In the genomic region with DNA sequence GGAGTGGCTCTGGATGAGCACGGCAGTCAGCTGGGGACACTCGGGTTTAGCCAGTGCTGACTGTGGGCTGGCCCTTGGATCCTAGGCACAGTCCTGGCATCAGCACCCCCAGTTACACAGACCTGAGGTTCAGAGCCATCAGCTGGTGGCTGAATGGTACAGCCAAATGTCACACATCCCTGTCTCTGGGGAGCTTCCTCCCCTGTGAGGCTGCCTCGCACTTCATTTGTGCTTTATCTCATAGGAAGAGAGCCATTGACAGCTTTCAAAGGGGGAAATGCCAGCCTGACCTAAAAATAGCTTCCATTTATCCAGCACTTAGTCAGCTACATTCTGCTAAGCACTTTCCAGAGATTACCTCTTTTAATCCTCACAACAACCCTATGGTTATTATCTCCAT, we compare ENCODE assay signal across 17 mouse cellular contexts. TPM values are rescaled to one million over a fixed set of nuclear protein-coding genes. Genes with fewer than 3 reads are reported as not detected.
A peak's percentile ranks its signal among the peaks of the same experiment; 100 is the strongest.
DNase-seq lines count a peak whose midpoint lies in the region; ATAC-seq lines count a peak whose summit lies in the region.
"Had no signal": no experiment of that assay in that cellular context is flagged by ENCODE, and none has a peak within 500 bp of the region (broad histone marks: within the 10 kb centered on the region; RNA-seq: fewer than 3 reads in every experiment).

No protein-coding gene starts in this region.

- no peaks in the 10 kb centered on the region for H3K27me3 ChIP-seq in midbrain, embryonic 13.5 days
- H3K27me3 ChIP-seq in midbrain, embryonic 15.5 days (replicated peaks), result no peaks in the 10 kb centered on the region
- H3K27me3 ChIP-seq in heart, embryonic 10.5 days (ENCODE audit: insufficient read depth, poor library complexity, severe bottlenecking), result no peaks in the 10 kb centered on the region
- H3K27me3 ChIP-seq: hindbrain, embryonic 15.5 days; liver, embryonic 15.5 days; midbrain, embryonic 12.5 days had no signal

- DNase-seq in gastrocnemius, postnatal 14 days, result peak; percentile 24
- no peak for DNase-seq in gastrocnemius, postnatal 4 days (ENCODE audit: low spot score in 2 of 2)
- no peak for DNase-seq in heart, embryonic 10.5 days (ENCODE audit: low spot score)
- peak; percentile 44 for DNase-seq in retina, postnatal 7 days (ENCODE audit: low read depth, low spot score)
- DNase-seq in kidney, adult 9 months, result no peak
- DNase-seq in spleen, postnatal 4 days (ENCODE audit: low spot score in 2 of 2), result no peak
- DNase-seq: adrenal gland, postnatal 10 days; cerebellum, adult 11 months; embryo, embryonic 11 days; kidney, postnatal 14 days; thymus, adult 2 months had no signal

- no peak overlapping the region for H3K9ac ChIP-seq in midbrain, embryonic 13.5 days (replicated peaks)
- H3K9ac ChIP-seq in midbrain, embryonic 15.5 days, result no peak overlapping the region
- H3K9ac ChIP-seq: hindbrain, embryonic 15.5 days; liver, embryonic 15.5 days; midbrain, embryonic 12.5 days had no signal

- no peak overlapping the region for H3K4me3 ChIP-seq in midbrain, embryonic 13.5 days (replicated peaks)
- H3K4me3 ChIP-seq in midbrain, embryonic 15.5 days, result no peak overlapping the region
- peak overlapping the region; percentile 50; the same call in 1 of the 2 replicates for H3K4me3 ChIP-seq in heart, embryonic 10.5 days
- H3K4me3 ChIP-seq: hindbrain, embryonic 15.5 days; liver, embryonic 15.5 days; midbrain, embryonic 12.5 days had no signal

- ATAC-seq in midbrain, embryonic 13.5 days, result no peak
- no peak for ATAC-seq in midbrain, embryonic 15.5 days (replicated peaks)

- intact Hi-C loops in gastrocnemius, postnatal 14 days (cut with DNase I; ENCODE audit: low total_unique reads), result no loop called here

- H3K4me2 ChIP-seq in midbrain, embryonic 13.5 days (replicated peaks), result no peak overlapping the region
- no peak overlapping the region for H3K4me2 ChIP-seq in midbrain, embryonic 15.5 days
- H3K4me2 ChIP-seq: hindbrain, embryonic 15.5 days; liver, embryonic 15.5 days; midbrain, embryonic 12.5 days had no signal

- WGBS in midbrain, embryonic 13.5 days, result 74% methylated on average over 3 of the region's 3 CpGs
- 71% methylated on average over 3 of the region's 3 CpGs for WGBS in midbrain, embryonic 15.5 days
- 32% methylated on average over 3 of the region's 3 CpGs for WGBS in heart, embryonic 10.5 days

- 0 out of 2 replicates have a peak overlapping the region, but pooled peaks have one; percentile 35 for H3K27ac ChIP-seq in midbrain, embryonic 13.5 days
- no peak overlapping the region for H3K27ac ChIP-seq in midbrain, embryonic 15.5 days
- H3K27ac ChIP-seq in heart, embryonic 10.5 days, result peak overlapping the region; percentile 87
- H3K27ac ChIP-seq: hindbrain, embryonic 15.5 days; midbrain, embryonic 12.5 days had no signal

- H3K36me3 ChIP-seq in midbrain, embryonic 13.5 days, result peaks cover 7% of the 10 kb centered on the region; the same call in 1 of the 2 replicates
- H3K36me3 ChIP-seq in midbrain, embryonic 15.5 days (replicated peaks), result no peaks in the 10 kb centered on the region
- H3K36me3 ChIP-seq in heart, embryonic 10.5 days, result no peaks in the 10 kb centered on the region
- H3K36me3 ChIP-seq: hindbrain, embryonic 15.5 days; liver, embryonic 15.5 days; midbrain, embryonic 12.5 days had no signal

- peaks cover 27% of the 10 kb centered on the region for H3K4me1 ChIP-seq in midbrain, embryonic 13.5 days (replicated peaks)
- H3K4me1 ChIP-seq in midbrain, embryonic 15.5 days, result peaks cover 10% of the 10 kb centered on the region
- peaks cover 76% of the 10 kb centered on the region for H3K4me1 ChIP-seq in heart, embryonic 10.5 days

- H3K9me3 ChIP-seq in midbrain, embryonic 13.5 days, result no peaks in the 10 kb centered on the region
- no peaks in the 10 kb centered on the region for H3K9me3 ChIP-seq in midbrain, embryonic 15.5 days
- H3K9me3 ChIP-seq in heart, embryonic 10.5 days, result no peaks in the 10 kb centered on the region
- H3K9me3 ChIP-seq: hindbrain, embryonic 15.5 days; liver, embryonic 15.5 days; midbrain, embryonic 12.5 days had no signal

RNA-seq across cellular contexts. Expression of gene Mybphl, which starts 1.1 kb away (rescaled TPM):
- under 1 TPM; 0.27 to 0.35 TPM for total RNA-seq in gastrocnemius, postnatal 14 days (2021)
- not detected for total RNA-seq in gastrocnemius, postnatal 4 days (2021)
- polyA plus RNA-seq in midbrain, embryonic 13.5 days (2015; fragmentation: Nextera tagmentation; extraction: Ambion mirVana), result not detected in 2 replicates
- polyA plus RNA-seq in midbrain, embryonic 15.5 days (2015; fragmentation: Nextera tagmentation; extraction: Ambion mirVana), result not detected in 2 replicates
- polyA plus RNA-seq in heart, embryonic 10.5 days (2016; fragmentation: Nextera tagmentation; extraction: Ambion mirVana), result 60.0 and 65.8 TPM in 2 replicates
- total RNA-seq: adrenal gland, postnatal 10 days; left cerebral cortex, postnatal 10 days had no signal
- polyA plus RNA-seq: midbrain, embryonic 12.5 days had no signal

RNA-seq across cellular contexts. Expression of gene Psrc1, which starts 20.0 kb away (rescaled TPM):
- 1 to 10 TPM in 1 of 2 experiments, under 1 TPM in 1; 0.53 to 1.1 TPM for total RNA-seq in gastrocnemius, postnatal 14 days (2021)
- total RNA-seq in gastrocnemius, postnatal 4 days (2021), result 1 to 10 TPM; 4.1 to 6.0 TPM
- polyA plus RNA-seq in midbrain, embryonic 13.5 days (2015; fragmentation: Nextera tagmentation; extraction: Ambion mirVana), result 23.7 and 25.4 TPM in 2 replicates
- 7.7 and 8.8 TPM in 2 replicates for polyA plus RNA-seq in midbrain, embryonic 15.5 days (2015; fragmentation: Nextera tagmentation; extraction: Ambion mirVana)
- polyA plus RNA-seq in heart, embryonic 10.5 days (2016; fragmentation: Nextera tagmentation; extraction: Ambion mirVana), result 44.0 and 57.6 TPM in 2 replicates

RNA-seq across cellular contexts. Expression of gene Celsr2, which starts 51.7 kb away (rescaled TPM):
- total RNA-seq in gastrocnemius, postnatal 14 days (2021), result 1 to 10 TPM; 3.1 TPM
- 1 to 10 TPM; 3.0 to 5.9 TPM for total RNA-seq in gastrocnemius, postnatal 4 days (2021)
- 56.5 and 65.5 TPM in 2 replicates for polyA plus RNA-seq in midbrain, embryonic 13.5 days (2015; fragmentation: Nextera tagmentation; extraction: Ambion mirVana)
- polyA plus RNA-seq in midbrain, embryonic 15.5 days (2015; fragmentation: Nextera tagmentation; extraction: Ambion mirVana), result 38.5 and 43.3 TPM in 2 replicates
- 2.7 and 2.8 TPM in 2 replicates for polyA plus RNA-seq in heart, embryonic 10.5 days (2016; fragmentation: Nextera tagmentation; extraction: Ambion mirVana)

Comparison
In these comparisons a context has a peak if more than half of its experiments do, and no peak if none do; other contexts are left out.
1. DNase-seq: peak in gastrocnemius, postnatal 14 days (single experiment) and retina, postnatal 7 days (single experiment); none in gastrocnemius, postnatal 4 days (0 of 2), heart, embryonic 10.5 days (single experiment), kidney, adult 9 months (single experiment) and spleen, postnatal 4 days (0 of 2).
2. RNA of gene Mybphl, which starts 1.1 kb away (polyA plus RNA-seq): 60.0 to 65.8 TPM in heart, embryonic 10.5 days; not detected in midbrain, embryonic 15.5 days and not detected in midbrain, embryonic 13.5 days; every median in the first group is over 10 times any median in the second.
3. RNA of gene Celsr2, which starts 51.7 kb away (polyA plus RNA-seq): 56.5 to 65.5 TPM in midbrain, embryonic 13.5 days and 38.5 to 43.3 TPM in midbrain, embryonic 15.5 days; 2.7 to 2.8 TPM in heart, embryonic 10.5 days; every median in the first group is over 10 times any median in the second.